Mouse (Mus musculus): ENCODE measurements at regions not wholly inside any gene's neighbourhood (a gene's known extent, or its start where the extent isn't known, plus 50 kb on each side); places are given as distances from the start of the nearest gene placed in this dataset.
A peak's percentile ranks its signal among the peaks of the same experiment; 100 is the strongest.

DNA sequence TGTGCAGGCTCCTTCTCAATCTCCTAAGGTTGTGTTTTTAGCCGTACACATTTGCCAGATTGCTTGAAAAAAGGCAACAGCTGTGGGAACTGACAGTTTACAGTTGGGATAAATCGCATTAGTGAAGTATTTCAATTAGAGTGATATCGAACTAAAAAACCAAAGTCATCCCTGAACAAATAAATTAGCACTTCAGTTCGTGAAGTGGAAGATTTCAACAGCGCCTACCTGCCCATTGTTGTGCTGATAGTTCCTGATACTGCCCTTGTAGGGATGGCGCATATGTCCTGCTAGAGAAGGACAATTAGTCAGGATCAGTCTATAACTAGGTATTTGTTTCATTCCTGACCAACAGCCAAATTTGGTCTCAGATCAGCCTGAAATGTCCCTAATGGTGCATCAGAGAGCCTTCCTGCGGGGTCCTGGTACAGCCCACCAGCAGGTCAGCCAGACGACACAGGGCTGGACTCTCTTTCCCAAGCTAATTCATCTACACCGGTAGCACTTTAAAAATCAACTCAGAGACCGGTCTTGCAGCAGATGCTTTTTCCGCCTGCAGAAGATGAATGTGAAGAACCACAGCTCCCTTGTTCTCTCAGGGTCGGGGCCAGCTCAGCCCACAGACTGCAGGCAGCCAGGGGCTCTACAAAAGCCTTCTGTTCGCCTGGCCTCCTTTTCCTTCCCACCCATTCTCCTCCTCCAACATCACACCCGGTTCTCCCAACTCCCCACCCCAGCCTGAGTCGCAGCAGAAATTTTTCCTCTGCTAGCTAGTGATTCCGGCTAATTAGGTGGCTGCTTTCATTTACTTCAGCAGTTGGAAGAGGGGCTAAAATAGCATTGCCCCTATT is 146.1 kb downstream of the Psat1 start:
- peak; percentile 31 for DNase-seq (ENCODE audit: low spot score)

DNA sequence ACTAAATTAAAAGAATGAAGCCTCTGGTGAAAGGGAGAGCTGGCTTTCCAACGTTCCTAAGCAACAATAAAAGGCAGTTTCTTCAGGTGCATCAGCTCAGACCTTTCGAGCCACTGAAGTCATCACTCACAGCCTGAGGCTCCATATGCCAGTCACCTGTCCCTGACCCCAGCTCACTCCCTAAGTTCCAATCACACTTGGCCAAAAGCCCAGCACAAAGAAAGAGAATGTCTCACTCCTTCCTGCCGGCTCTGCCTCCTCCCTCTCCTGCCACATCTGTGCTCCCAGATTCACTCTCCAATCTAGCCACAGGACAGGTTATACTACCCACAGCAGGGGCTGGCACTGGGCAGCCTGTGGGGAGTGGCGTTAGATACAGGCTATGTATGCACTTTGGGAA is 150.7 kb downstream of the Psat1 start:
- peak; percentile 56 for DNase-seq (ENCODE audit: low spot score)

- DNase-seq (ENCODE audit: low spot score) = no peak
Measured at GRCm38 (mm10) chr19:15791942-15792341, 155.2 kb downstream of the Psat1 start.

- no peak for DNase-seq (ENCODE audit: low spot score)
Measured at GRCm38 (mm10) chr19:15791264-15791913, 155.7 kb downstream of the Psat1 start.

DNA sequence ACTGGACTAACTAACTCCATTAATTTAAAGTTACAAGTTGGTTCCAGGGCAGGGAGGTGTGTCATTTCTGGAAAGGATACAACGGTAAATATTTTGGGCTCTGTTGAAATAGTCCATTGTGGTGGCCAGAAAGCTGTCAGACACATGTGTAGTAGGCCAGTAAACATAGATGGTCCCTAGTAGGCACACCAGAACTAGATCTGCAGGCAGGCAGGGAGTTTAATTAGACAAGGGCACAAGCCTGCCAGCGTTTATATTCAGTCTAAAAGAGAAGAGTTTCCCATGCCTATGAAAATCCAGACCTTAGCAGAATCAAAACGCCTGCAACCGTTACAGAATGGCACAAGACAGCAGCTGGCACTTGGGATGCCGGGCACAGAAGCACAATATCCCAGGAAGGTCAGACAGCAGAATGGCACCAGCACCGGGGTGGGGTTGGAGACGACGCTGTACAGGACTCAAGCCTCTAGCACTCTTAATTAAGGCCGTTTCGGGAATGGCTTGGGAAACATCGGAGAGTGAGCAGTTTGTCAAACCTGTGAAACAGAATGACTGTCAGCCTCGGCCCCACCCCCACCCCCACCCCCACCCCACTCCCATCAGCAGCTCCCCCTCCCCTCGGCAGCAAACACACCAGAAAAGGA is 156.4 kb downstream of the Psat1 start:
- DNase-seq (ENCODE audit: low spot score) = no peak

GRCm38 (mm10) chr19:15789741-15790140 is 157.4 kb downstream of the Psat1 start:
- DNase-seq (ENCODE audit: low spot score) = no peak

GRCm38 (mm10) chr19:15784644-15785043 is 162.5 kb downstream of the Psat1 start:
- DNase-seq (ENCODE audit: low spot score) = no peak

GRCm38 (mm10) chr19:15769651-15770050 is 177.5 kb downstream of the Psat1 start:
- DNase-seq (ENCODE audit: low spot score) = no peak

- no peak for DNase-seq (ENCODE audit: low spot score)
Measured at GRCm38 (mm10) chr19:15761086-15761485, 186.1 kb downstream of the Psat1 start.

DNA sequence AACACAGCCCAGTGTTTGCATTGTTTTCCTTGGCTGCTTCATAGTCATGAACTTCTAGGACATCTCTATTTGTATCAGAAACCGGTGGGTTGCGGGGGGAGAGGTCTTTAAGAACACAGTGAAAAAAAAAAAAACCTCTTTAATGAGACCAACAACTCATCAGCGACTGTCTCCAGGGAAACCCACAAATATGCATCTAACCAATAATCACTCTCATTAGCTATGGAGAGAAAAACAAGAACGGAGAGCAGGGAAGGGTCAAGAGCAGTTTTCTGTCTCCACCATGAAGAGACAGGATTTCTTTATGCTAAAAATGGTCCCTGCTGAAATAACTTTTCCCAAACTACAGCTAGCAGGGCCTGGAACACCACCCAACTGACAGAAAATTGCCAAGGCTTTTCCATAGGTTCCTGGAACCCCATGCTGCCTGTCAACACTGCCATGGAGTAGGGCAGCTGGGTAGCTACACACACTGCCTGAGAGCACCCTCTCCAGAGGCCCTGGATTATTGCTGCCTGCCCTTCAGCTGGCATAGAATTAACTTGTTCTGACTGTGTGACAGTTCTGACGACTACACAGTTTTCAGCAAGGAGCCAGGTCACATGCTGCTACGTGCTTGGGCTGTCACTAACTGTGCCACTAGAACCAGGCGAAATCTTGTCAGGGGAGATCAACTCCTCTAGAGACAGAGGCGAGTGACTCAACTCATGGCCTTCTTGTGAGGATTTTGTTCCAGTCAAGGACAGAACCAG is 201.9 kb downstream of the Psat1 start:
- no peak for DNase-seq (ENCODE audit: low spot score)

DNA sequence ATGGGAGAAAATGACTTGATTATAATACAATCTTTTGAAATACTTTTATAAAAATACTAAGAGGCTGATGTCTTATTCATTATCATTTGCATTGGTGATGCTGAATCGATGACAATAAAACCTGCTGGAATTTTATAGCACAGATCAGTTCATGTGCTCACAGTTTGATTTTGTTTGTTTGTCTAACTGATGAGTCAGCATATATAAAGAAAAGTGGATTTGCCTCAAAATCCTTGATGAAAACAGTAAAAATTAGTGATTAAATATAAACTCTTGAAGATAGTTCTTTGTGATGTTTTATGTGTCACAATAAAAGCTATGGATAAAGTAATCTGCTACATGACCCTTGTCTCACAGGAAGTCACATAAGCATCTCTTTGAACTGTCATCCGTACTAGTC is 210.9 kb downstream of the Psat1 start:
- no peak for DNase-seq (ENCODE audit: low spot score)

GRCm38 (mm10) chr19:15726785-15727406 is 220.2 kb downstream of the Psat1 start:
- DNase-seq (ENCODE audit: low spot score) = no peak

GRCm38 (mm10) chr19:15692379-15693023 is 254.6 kb downstream of the Psat1 start:
- no peak for DNase-seq (ENCODE audit: low spot score)

- DNase-seq (ENCODE audit: low spot score) = no peak
Measured at GRCm38 (mm10) chr19:15669996-15670395, 277.1 kb downstream of the Psat1 start.

GRCm38 (mm10) chr19:15669541-15669940 is 277.6 kb downstream of the Psat1 start:
- DNase-seq (ENCODE audit: low spot score) = no peak

GRCm38 (mm10) chr19:15668624-15669016 is 278.5 kb downstream of the Psat1 start:
- no peak for DNase-seq (ENCODE audit: low spot score)

- peak; percentile 5 for DNase-seq (ENCODE audit: low spot score)
Measured at GRCm38 (mm10) chr19:15667889-15668623, 279.1 kb downstream of the Psat1 start.

GRCm38 (mm10) chr19:15663659-15664255 is 283.4 kb downstream of the Psat1 start:
- DNase-seq (ENCODE audit: low spot score) = no peak

DNA sequence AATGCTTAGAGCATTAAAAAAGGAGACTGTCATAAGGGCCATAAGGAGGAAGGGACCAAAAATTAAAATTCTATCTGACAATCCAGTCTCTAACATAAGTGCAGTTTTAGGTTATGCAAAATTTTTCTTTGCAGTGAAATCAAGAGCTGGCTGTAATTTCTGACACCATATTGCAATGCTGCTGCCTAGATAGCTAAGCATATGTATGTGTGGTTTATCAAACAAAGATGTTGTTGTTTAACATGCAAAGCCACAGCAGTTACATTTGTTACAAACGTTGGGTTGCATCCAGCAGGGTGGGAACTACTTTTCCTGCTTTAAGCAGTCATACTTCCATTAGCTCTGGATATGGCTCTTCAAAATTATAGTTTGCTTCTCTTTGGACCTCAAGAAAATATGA is 288.5 kb downstream of the Psat1 start:
- DNase-seq (ENCODE audit: low spot score) = no peak

GRCm38 (mm10) chr19:15657846-15658245 is 289.3 kb downstream of the Psat1 start:
- DNase-seq (ENCODE audit: low spot score) = no peak

All from testis, postnatal 14 days (tissue).